Mouse (Mus musculus) adrenal gland, adult 10 weeks (tissue): ENCODE results near the gene Pon2. TPM values are rescaled to one million over a fixed set of nuclear protein-coding genes. Genes with fewer than 3 reads are reported as not detected.

Source experiments
- polyA plus RNA-seq: library from polyadenylated mRNA; stranded (reverse); fragments of 350-450 nt; fragmentation: Illumina TruSeq; extraction: RNeasy Lipid Tissue Mini Kit (QIAGEN cat#74804); gene quantifications from one replicate; pipeline ENCODE4 v1.2.3, GENCODE M21; 2014; ENCODE audit warnings: low read depth, low replicate concordance

Gene Pon2
- polyA plus RNA-seq = 246 TPM

GRCm38 (mm10) chr6:5298092-5298554 is at the start of gene Pon2:
Gene Pon2, minus strand, starts transcription at chr6:5298455.

GRCm38 (mm10) chr6:5255722-5256451 is 42.4 kb downstream of the Pon2 start, which contains the start of gene Pon3:
Gene Pon3, minus strand, starts transcription at chr6:5256286.

Other genes starting within 250 kb of the Pon2 start
- gene Pon1, start 104.5 kb downstream of the Pon2 start, polyA plus RNA-seq = 44.6 TPM
- 416 TPM for gene Pon3, start 42.2 kb downstream of the Pon2 start, polyA plus RNA-seq
- gene Asb4, start 84.9 kb upstream of the Pon2 start, polyA plus RNA-seq = 4.8 TPM
- gene Pdk4, start 197.9 kb upstream of the Pon2 start, polyA plus RNA-seq = 216 TPM